Mouse (Mus musculus): ENCODE measurements around the gene Rgs6. TPM values are rescaled to one million over a fixed set of nuclear protein-coding genes. Genes with fewer than 3 reads are reported as not detected.

Rgs6 gene
- polyA plus RNA-seq, 1 experiment from 2014 or later = 5.4 TPM

DNA sequence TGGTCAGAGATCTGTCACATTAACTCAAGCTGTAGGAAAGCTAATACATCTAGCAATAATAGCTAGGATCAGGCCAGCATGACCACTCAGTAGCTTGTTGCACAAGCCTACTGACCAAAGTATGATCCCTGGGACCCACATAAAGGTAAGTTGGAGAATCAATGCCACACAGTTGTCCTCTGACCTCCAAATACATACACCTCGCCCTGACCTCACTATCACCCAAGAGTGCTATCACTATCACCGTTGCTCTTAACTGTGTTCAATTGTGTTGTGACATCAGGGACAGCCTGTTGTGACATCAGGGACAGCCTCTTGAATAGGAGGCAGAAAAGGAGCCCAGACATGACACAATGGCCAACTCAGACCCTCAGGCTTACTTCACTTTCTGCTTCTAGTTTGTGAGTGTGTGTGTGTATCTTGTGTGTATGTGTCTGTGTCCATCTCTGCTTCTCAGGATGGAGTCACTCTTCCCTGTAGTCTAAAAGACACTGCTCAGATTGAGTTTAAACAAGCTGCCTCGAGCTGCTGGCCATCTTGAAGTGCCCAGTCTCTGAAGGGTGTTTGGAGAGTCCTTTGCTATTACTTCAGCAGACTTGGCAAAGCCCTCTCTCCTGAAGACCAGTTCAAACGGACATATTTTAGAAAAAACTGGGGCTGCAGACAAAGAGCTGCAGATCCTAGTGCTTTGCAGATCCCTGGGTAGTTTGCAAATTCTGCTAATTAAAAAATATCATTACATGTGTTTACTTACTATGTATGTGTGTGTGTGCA is 426.0 kb downstream of the Rgs6 start:
- 79% methylated on average over 4 of the region's 4 CpGs for WGBS
- H3K4me1 ChIP-seq (replicated peaks; ENCODE audit: control insufficient read depth, insufficient read depth, low read length) = no peaks in the 10 kb centered on the region
- ATAC-seq (ENCODE audit: low FRiP score) = no peak

DNA sequence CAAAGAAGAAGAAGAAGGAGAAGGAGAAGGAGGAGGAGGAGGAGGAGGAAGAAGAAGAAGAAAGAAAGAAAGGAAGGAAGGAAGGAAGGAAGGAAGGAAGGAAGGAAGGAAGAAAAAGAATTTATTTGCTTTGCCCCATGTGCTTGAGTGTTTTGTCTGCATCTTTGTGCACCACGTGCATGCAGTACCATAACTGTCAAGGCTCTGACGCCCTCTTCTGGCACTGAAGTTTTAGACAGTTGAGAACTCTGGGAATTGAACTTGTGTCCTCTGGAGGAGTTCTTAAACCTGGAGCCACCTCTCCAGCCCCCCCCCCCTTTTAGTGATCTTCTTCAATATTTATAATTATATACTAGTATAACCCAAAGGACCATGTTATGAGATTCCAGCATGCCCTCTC is 426.8 kb downstream of the Rgs6 start:
- DNase-seq (ENCODE audit: low spot score) = peak; percentile 53
- Histone ChIP-seq H3K27ac (no peak overlapping the region), H3K36me3 (replicated peaks; ENCODE audit: control insufficient read depth, insufficient read depth) (no peaks in the 10 kb centered on the region), H3K4me2 (replicated peaks) (no peak overlapping the region), H3K4me3 (replicated peaks; ENCODE audit: low read length) (no peak overlapping the region), H3K9me3 (ENCODE audit: control insufficient read depth, low read length) (no peaks in the 10 kb centered on the region), H3K27me3 (ENCODE audit: control insufficient read depth, insufficient read depth, low read length) (no peaks in the 10 kb centered on the region), H3K9ac (no peak overlapping the region), H3K4me1 (replicated peaks; ENCODE audit: control insufficient read depth, insufficient read depth, low read length) (no peaks in the 10 kb centered on the region)
- ATAC-seq (ENCODE audit: low FRiP score) = no peak
- 24% methylated on average over 2 of the region's 2 CpGs for WGBS

More for the DNA sequence above, 426.0 kb downstream of the Rgs6 start:
- Histone ChIP-seq H3K4me2 (replicated peaks) (no peak overlapping the region), H3K27me3 (ENCODE audit: control insufficient read depth, insufficient read depth, low read length) (no peaks in the 10 kb centered on the region), H3K36me3 (replicated peaks; ENCODE audit: control insufficient read depth, insufficient read depth) (no peaks in the 10 kb centered on the region), H3K9ac (no peak overlapping the region), H3K27ac (no peak overlapping the region), H3K4me3 (replicated peaks; ENCODE audit: low read length) (no peak overlapping the region), H3K9me3 (ENCODE audit: control insufficient read depth, low read length) (no peaks in the 10 kb centered on the region)
- no peak for DNase-seq (ENCODE audit: low spot score)

DNA sequence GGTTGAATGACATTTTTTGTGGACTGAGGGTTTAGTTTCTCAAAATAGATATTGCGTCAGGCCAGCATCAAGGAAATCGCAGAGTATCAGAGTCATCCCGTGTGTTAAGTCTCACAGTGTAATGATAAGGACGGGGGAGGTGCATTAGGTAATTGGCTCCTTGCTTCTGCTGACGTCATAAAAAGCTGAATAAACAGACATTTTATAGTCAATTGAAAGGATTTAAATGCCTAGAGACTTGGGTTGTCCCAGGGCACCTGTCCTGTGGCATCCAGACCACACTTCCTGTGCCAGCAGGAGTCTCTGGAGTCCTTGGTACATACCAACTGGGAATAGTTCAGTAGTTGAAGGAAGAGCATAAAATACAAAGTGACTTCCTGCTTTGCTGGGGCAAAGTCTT is 427.3 kb downstream of the Rgs6 start:
- H3K9ac ChIP-seq = no peak overlapping the region
- no peak overlapping the region for H3K4me2 ChIP-seq (replicated peaks)
- no peak for DNase-seq (ENCODE audit: low spot score)
- H3K9me3 ChIP-seq (ENCODE audit: control insufficient read depth, low read length) = no peaks in the 10 kb centered on the region
- no peak for ATAC-seq (ENCODE audit: low FRiP score)
- no peak overlapping the region for H3K4me3 ChIP-seq (replicated peaks; ENCODE audit: low read length)
- H3K36me3 ChIP-seq (replicated peaks; ENCODE audit: control insufficient read depth, insufficient read depth) = no peaks in the 10 kb centered on the region
- H3K27me3 ChIP-seq (ENCODE audit: control insufficient read depth, insufficient read depth, low read length) = no peaks in the 10 kb centered on the region
- no peaks in the 10 kb centered on the region for H3K4me1 ChIP-seq (replicated peaks; ENCODE audit: control insufficient read depth, insufficient read depth, low read length)
- WGBS = 76% methylated on average over 5 of the region's 5 CpGs
- no peak overlapping the region for H3K27ac ChIP-seq

DNA sequence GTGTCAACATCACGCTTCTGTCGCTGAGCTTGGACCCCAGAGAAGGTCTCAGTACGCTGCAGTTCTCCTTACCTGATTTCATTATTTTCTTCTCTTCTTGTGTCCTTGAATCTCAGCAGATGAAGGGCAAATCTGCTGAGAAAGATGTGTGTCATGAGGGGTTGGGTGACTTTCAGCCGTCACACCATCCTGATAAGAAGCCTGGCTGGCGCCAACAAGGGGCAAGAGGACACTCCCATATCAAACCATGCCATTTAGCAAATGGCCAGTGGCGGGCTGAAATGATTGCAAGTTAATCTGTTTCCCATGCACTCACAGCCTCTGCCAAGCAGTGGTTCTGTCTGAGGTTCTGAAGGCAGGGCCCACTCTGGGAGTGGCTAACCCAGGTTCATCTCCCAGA is 428.4 kb downstream of the Rgs6 start:
- Histone ChIP-seq H3K9ac (no peak overlapping the region), H3K27ac (no peak overlapping the region), H3K27me3 (ENCODE audit: control insufficient read depth, insufficient read depth, low read length) (no peaks in the 10 kb centered on the region), H3K4me3 (replicated peaks; ENCODE audit: low read length) (no peak overlapping the region), H3K4me1 (replicated peaks; ENCODE audit: control insufficient read depth, insufficient read depth, low read length) (no peaks in the 10 kb centered on the region), H3K9me3 (ENCODE audit: control insufficient read depth, low read length) (no peaks in the 10 kb centered on the region), H3K36me3 (replicated peaks; ENCODE audit: control insufficient read depth, insufficient read depth) (no peaks in the 10 kb centered on the region), H3K4me2 (replicated peaks) (no peak overlapping the region)
- DNase-seq (ENCODE audit: low spot score) (no peak), ATAC-seq (ENCODE audit: low FRiP score) (no peak)
- WGBS = 90% methylated on average over 6 of the region's 6 CpGs

DNA sequence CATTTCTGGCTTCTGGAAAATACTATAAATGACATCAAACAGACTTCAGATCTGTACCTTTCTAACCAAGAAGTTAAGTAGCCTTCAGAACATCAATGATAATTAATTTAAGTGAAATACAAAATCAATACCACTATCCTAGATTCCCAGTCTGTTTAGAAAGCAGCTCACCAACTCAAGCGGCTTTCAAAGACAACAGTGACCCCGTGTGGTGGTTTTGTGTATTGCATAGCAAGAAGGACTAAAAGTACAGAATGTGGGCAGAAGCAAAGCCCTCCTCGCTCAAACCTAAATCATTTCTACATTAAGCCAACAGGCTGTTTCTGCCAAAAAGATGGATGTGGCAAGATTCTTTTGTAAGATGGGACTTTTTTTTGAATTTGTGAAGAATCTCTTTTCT is 429.9 kb downstream of the Rgs6 start:
- Histone ChIP-seq H3K4me2 (replicated peaks) (no peak overlapping the region), H3K4me1 (replicated peaks; ENCODE audit: control insufficient read depth, insufficient read depth, low read length) (no peaks in the 10 kb centered on the region), H3K27ac (no peak overlapping the region), H3K36me3 (replicated peaks; ENCODE audit: control insufficient read depth, insufficient read depth) (no peaks in the 10 kb centered on the region), H3K27me3 (ENCODE audit: control insufficient read depth, insufficient read depth, low read length) (no peaks in the 10 kb centered on the region), H3K9ac (no peak overlapping the region), H3K4me3 (replicated peaks; ENCODE audit: low read length) (no peak overlapping the region), H3K9me3 (ENCODE audit: control insufficient read depth, low read length) (no peaks in the 10 kb centered on the region)
- ATAC-seq (ENCODE audit: low FRiP score) (no peak), DNase-seq (ENCODE audit: low spot score) (peak; percentile 99)
- 7% methylated on average over 3 of the region's 3 CpGs for WGBS

DNA sequence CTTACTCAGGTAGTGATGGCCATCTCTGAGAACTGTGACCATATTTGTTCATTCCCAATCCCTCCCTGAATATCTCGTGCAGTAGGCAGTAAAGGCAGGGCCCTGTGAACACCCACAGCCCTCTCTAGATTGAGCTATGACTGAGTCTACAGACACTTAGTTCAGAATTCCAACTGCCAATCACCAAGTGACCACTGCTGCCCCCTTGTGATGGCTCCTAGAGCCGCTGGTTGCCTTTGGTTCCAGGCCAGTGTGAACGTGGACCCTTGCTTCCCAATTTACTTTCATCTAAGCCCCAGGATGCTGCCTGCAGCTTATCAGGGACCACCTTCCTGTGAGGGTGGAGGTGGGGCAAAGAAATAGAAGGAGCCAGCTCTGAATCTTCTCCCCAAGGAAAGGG is 438.9 kb downstream of the Rgs6 start:
- Histone ChIP-seq H3K4me1 (replicated peaks; ENCODE audit: control insufficient read depth, insufficient read depth, low read length) (no peaks in the 10 kb centered on the region), H3K27ac (no peak overlapping the region), H3K4me3 (replicated peaks; ENCODE audit: low read length) (no peak overlapping the region), H3K27me3 (ENCODE audit: control insufficient read depth, insufficient read depth, low read length) (no peaks in the 10 kb centered on the region), H3K9ac (no peak overlapping the region), H3K4me2 (replicated peaks) (no peak overlapping the region), H3K36me3 (replicated peaks; ENCODE audit: control insufficient read depth, insufficient read depth) (no peaks in the 10 kb centered on the region), H3K9me3 (ENCODE audit: control insufficient read depth, low read length) (no peaks in the 10 kb centered on the region)
- ATAC-seq (ENCODE audit: low FRiP score) = no peak
- no peak for DNase-seq (ENCODE audit: low spot score)
- WGBS = 55% methylated on average over 3 of the region's 3 CpGs

DNA sequence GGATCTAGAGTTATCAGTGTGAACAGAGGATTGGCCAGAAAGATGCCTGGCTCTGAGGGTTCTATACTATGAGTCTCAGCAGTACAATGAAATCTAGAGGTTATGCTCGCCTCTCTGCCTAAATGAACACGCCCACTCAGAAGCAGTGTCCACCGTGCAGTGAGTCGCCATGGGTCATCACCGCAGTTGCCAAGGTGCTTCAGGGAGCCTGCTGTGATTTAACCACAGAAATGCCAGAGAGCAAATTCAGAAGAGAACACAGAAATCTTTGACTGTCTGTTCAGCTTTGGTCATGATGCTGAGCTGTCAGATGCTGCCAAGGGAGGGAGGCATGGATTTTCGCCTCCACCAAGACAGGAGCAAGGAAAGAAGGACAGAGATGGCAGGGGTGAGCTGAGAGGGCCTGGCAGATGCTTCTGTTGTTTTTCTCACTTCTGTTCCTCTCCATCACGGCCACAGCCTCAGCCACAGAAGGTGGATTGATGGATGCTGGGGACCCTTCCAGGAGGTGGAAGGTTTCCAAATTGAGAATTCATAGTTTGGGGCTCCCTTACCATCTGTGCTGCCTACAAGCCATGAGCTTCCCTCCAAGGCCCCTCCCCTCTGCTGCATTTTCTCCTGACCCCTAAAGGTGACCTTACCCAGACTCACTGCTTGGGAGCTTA is 445.2 kb downstream of the Rgs6 start:
- H3K27me3 ChIP-seq (ENCODE audit: control insufficient read depth, insufficient read depth, low read length) = no peaks in the 10 kb centered on the region
- no peak overlapping the region for H3K9ac ChIP-seq
- H3K36me3 ChIP-seq (replicated peaks; ENCODE audit: control insufficient read depth, insufficient read depth) = no peaks in the 10 kb centered on the region
- peak overlapping the region; percentile 45; the same call in 1 of the 2 replicates for H3K27ac ChIP-seq
- ATAC-seq (ENCODE audit: low FRiP score) (0 out of 2 replicates have a peak, but pooled peaks have one; percentile 31), DNase-seq (ENCODE audit: low spot score) (no peak)
- H3K9me3 ChIP-seq (ENCODE audit: control insufficient read depth, low read length) = no peaks in the 10 kb centered on the region
- no peak overlapping the region for H3K4me3 ChIP-seq (replicated peaks; ENCODE audit: low read length)
- WGBS = 53% methylated on average over 7 of the region's 7 CpGs
- H3K4me2 ChIP-seq (replicated peaks) = no peak overlapping the region
- H3K4me1 ChIP-seq (replicated peaks; ENCODE audit: control insufficient read depth, insufficient read depth, low read length) = peaks cover 11% of the 10 kb centered on the region

DNA sequence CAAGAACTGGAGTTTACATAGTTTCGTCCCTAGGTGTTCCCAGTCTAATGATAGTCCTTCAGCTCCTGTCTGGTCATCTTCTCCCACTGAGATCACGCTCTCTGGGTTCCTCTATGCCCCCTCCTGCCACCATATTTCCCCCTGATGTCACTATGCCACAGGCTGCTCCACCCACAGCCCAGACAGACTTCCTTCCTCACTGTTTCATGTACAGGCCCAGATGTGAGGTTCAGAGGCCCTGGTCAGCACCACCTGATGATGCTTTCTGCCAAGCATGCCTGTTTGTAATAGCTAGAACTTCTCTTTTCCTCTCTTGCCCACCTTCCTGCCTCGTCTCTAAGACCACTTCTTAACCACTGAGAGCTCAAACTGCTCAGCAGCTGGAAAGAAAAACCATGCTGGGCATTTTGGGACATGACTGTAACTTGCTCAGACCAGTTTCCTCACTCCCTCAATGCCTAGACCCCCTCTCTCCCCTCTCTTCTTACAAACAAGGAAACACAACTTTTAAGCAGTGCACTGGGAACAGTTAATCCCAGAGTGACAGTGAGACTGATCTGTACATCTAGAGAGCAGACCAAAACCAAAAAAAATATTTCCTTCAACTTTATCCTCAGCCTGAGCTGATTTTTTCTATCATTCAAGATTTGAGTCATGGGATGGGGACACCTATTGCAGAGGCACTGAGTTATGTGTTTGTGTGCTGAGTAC is 446.9 kb downstream of the Rgs6 start:
- Histone ChIP-seq H3K9me3 (ENCODE audit: control insufficient read depth, low read length) (no peaks in the 10 kb centered on the region), H3K4me2 (replicated peaks) (no peak overlapping the region), H3K36me3 (replicated peaks; ENCODE audit: control insufficient read depth, insufficient read depth) (no peaks in the 10 kb centered on the region), H3K27ac (no peak overlapping the region), H3K27me3 (ENCODE audit: control insufficient read depth, insufficient read depth, low read length) (no peaks in the 10 kb centered on the region), H3K9ac (no peak overlapping the region), H3K4me3 (replicated peaks; ENCODE audit: low read length) (no peak overlapping the region), H3K4me1 (replicated peaks; ENCODE audit: control insufficient read depth, insufficient read depth, low read length) (peaks cover 19% of the 10 kb centered on the region)
- ATAC-seq (ENCODE audit: low FRiP score) = no peak
- DNase-seq (ENCODE audit: low spot score) = no peak
- 81% methylated on average over 3 of the region's 3 CpGs for WGBS

DNA sequence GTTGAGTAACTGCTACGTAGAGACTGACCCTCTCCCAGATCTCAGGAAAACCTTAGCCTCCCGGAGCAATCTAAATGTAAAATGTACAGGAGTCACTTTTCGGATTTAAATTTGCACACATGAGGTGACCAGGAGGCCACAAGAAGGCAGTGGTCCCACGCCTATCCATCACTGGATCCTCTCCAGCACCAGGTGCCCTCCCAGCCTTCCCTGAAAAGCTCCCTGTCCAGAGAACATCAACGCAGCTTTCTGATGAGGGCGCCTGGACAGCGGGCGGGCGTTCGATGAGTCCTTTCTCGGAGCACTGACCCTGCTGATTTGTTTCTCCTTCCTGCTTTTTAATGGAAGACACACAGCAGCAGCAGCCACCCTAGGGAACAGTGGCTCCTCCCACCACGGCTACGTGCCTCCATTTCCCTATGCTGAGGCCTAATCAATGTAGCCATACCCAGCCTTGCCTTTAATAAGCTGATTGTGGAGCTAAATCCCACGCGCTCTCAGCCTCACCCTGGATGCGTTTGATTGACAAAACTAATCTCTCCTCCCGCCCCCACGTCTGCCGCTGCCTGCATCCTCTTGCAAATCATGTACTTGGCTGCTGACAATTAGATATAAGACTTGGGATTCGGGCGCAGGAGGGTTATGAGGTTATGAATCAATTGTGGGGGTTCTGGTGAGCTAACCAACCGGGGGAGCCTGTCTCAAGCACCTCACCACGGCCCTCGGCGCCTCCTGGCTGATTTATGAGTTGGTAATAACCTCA is 449.9 kb downstream of the Rgs6 start:
- no peaks in the 10 kb centered on the region for H3K9me3 ChIP-seq (ENCODE audit: control insufficient read depth, low read length)
- H3K4me3 ChIP-seq (replicated peaks; ENCODE audit: low read length) = no peak overlapping the region
- ATAC-seq (ENCODE audit: low FRiP score) (no peak), DNase-seq (ENCODE audit: low spot score) (peak; percentile 44)
- 44% methylated on average over 25 of the region's 25 CpGs for WGBS
- H3K27ac ChIP-seq = peak overlapping the region; percentile 61
- H3K27me3 ChIP-seq (ENCODE audit: control insufficient read depth, insufficient read depth, low read length) = no peaks in the 10 kb centered on the region
- H3K4me2 ChIP-seq (replicated peaks) = no peak overlapping the region
- H3K4me1 ChIP-seq (replicated peaks; ENCODE audit: control insufficient read depth, insufficient read depth, low read length) = peaks cover 19% of the 10 kb centered on the region
- no peak overlapping the region for H3K9ac ChIP-seq
- no peaks in the 10 kb centered on the region for H3K36me3 ChIP-seq (replicated peaks; ENCODE audit: control insufficient read depth, insufficient read depth)

All from hindbrain, embryonic 14.5 days (tissue).